Mouse (Mus musculus) stomach, postnatal 0 days (tissue): Measurements from ENCODE around the gene Eif4a3. TPM values are rescaled to one million over a fixed set of nuclear protein-coding genes. Genes with fewer than 3 reads are reported as not detected.
"Not testable (repeated sequence)": the region's sequence is repeated elsewhere in the genome, so short reads cannot be mapped to it uniquely, and the experiment has no call there.

Source experiments
- ATAC-seq: fragments of 200-750 bp; cut with Nextera tagmentation; 2 replicates; pipeline ENCODE4 v1.8.0; 2017; ENCODE audit not compliant: low FRiP score, low TSS enrichment
- DNase-seq: peaks from one replicate; pipeline ENCODE4 v3.0.0-alpha.2; 2016; ENCODE audit warnings: low spot score
- H3K27ac ChIP-seq: fragments of 300-500 bp; sonication (generic); replicated peaks from 2 replicates; pipeline ENCODE4 v1.5.1; 2014; ENCODE audit warnings: mild to moderate bottlenecking, control low read depth
- H3K27me3 ChIP-seq: fragments of 300-500 bp; sonication (generic); 2 replicates; pipeline ENCODE4 v1.6.1; 2014; ENCODE audit warnings: low read length; ENCODE audit not compliant: control insufficient read depth, insufficient read depth
- H3K36me3 ChIP-seq: fragments of 300-500 bp; sonication (generic); 2 replicates; pipeline ENCODE4 v1.6.1; 2014; ENCODE audit warnings: low read length, mixed read lengths; ENCODE audit not compliant: control insufficient read depth, insufficient read depth
- H3K4me1 ChIP-seq: fragments of 300-500 bp; sonication (generic); replicated peaks from 2 replicates; pipeline ENCODE4 v1.6.1; 2014; ENCODE audit warnings: antibody characterized with exemption; ENCODE audit not compliant: control insufficient read depth, insufficient read depth
- H3K4me2 ChIP-seq: fragments of 300-500 bp; sonication (generic); replicated peaks from 2 replicates; pipeline ENCODE4 v1.6.1; 2014; ENCODE audit warnings: low read depth, mild to moderate bottlenecking, control low read depth, moderate library complexity
- H3K4me3 ChIP-seq: fragments of 300-500 bp; sonication (generic); 2 replicates; pipeline ENCODE4 v1.5.1; 2014; ENCODE audit warnings: low read depth, low read length, control low read depth
- H3K9ac ChIP-seq: fragments of 300-500 bp; sonication (generic); 2 replicates; pipeline ENCODE4 v1.6.1; 2014; ENCODE audit warnings: mild to moderate bottlenecking, low read length, control low read depth, mixed read lengths
- H3K9me3 ChIP-seq: fragments of 300-500 bp; sonication (generic); 2 replicates; pipeline ENCODE4 v1.6.1; 2016; ENCODE audit warnings: low read length; ENCODE audit not compliant: control insufficient read depth
- CTCF ChIP-seq: IDR thresholded peaks from 2 replicates; pipeline ENCODE4 v1.5.1; 2016; ENCODE audit warnings: antibody characterized with exemption, low read depth, mild to moderate bottlenecking, moderate library complexity
- EP300 ChIP-seq: optimal IDR thresholded peaks from 2 replicates; pipeline ENCODE3; 2016; ENCODE audit warnings: antibody characterized with exemption
- WGBS: fragments of 180-500 bp; shearing (Covaris S2); extraction: QIAGEN DNeasy Blood & Tissue Kit; methylation state at CpG from one replicate; pipeline ENCODE4 v1.1.7; 2014; 5-methylcytosine and 5-hydroxymethylcytosine counted together
- polyA plus RNA-seq: library from polyadenylated mRNA; unstranded; fragments of >200 nt; fragmentation: Nextera tagmentation; extraction: Ambion mirVana; gene quantifications from 2 replicates; pipeline ENCODE4 v1.2.1, GENCODE M21; 2015

The Eif4a3 gene
- polyA plus RNA-seq, 1 experiment from 2014 or later = 197 TPM

GRCm38 (mm10) chr11:119287207-119287992 lies 12.5 kb downstream of the Eif4a3 start:
- Histone ChIP-seq H3K36me3 (peaks cover 40% of the 10 kb centered on the region), H3K4me3 (no peak overlapping the region), H3K27me3 (no peaks in the 10 kb centered on the region), H3K9ac (no peak overlapping the region), H3K4me2 (no peak overlapping the region), H3K9me3 (no peaks in the 10 kb centered on the region), H3K27ac (no peak overlapping the region), H3K4me1 (no peaks in the 10 kb centered on the region)
- DNase-seq = no peak
- 72% methylated on average over 20 of the region's 20 CpGs for WGBS
- TF ChIP-seq EP300 = no peak
- TF ChIP-seq CTCF = no peak
- no peak for ATAC-seq

- peak; percentile 45 for DNase-seq
- H3K9me3 ChIP-seq = no peaks in the 10 kb centered on the region
- no peaks in the 10 kb centered on the region for H3K27me3 ChIP-seq
- ATAC-seq = peak; percentile 16; the same call in 1 of the 2 replicates
- 50% methylated on average over 9 of the region's 9 CpGs for WGBS
- TF ChIP-seq EP300 (no peak), CTCF (no peak)
- H3K36me3 ChIP-seq = peaks cover 31% of the 10 kb centered on the region
- no peak overlapping the region for H3K27ac ChIP-seq
- H3K4me3 ChIP-seq = no peak overlapping the region
- H3K4me2 ChIP-seq = no peak overlapping the region
- H3K4me1 ChIP-seq = no peaks in the 10 kb centered on the region
- H3K9ac ChIP-seq = no peak overlapping the region
Measured at GRCm38 (mm10) chr11:119285791-119286527, 13.9 kb downstream of the Eif4a3 start.

- peak; percentile 80 for DNase-seq
Measured at GRCm38 (mm10) chr11:119281030-119281429, 18.9 kb downstream of the Eif4a3 start.

GRCm38 (mm10) chr11:119273186-119273930 lies 26.5 kb downstream of the Eif4a3 start:
- H3K27ac ChIP-seq = no peak overlapping the region
- H3K36me3 ChIP-seq = peaks cover 11% of the 10 kb centered on the region
- DNase-seq (peak; percentile 41), ATAC-seq (no peak)
- H3K4me3 ChIP-seq = no peak overlapping the region
- no peak overlapping the region for H3K9ac ChIP-seq
- H3K4me1 ChIP-seq = no peaks in the 10 kb centered on the region
- TF ChIP-seq CTCF (peak; percentile 53), EP300 (no peak)
- no peak overlapping the region for H3K4me2 ChIP-seq
- WGBS = 81% methylated on average over 8 of the region's 8 CpGs
- no peaks in the 10 kb centered on the region for H3K9me3 ChIP-seq
- no peaks in the 10 kb centered on the region for H3K27me3 ChIP-seq

More at GRCm38 (mm10) chr11:119281030-119281429, 18.9 kb downstream of the Eif4a3 start:
- ATAC-seq = peak; percentile 89
- no peak for TF ChIP-seq CTCF
- no peak for TF ChIP-seq EP300
- Histone ChIP-seq H3K4me2 (no peak overlapping the region), H3K27me3 (no peaks in the 10 kb centered on the region), H3K27ac (no peak overlapping the region), H3K9ac (no peak overlapping the region), H3K4me3 (no peak overlapping the region), H3K4me1 (no peaks in the 10 kb centered on the region), H3K9me3 (no peaks in the 10 kb centered on the region), H3K36me3 (peaks cover 7% of the 10 kb centered on the region; the same call in 1 of the 2 replicates)
- 72% methylated on average over 15 of the region's 15 CpGs for WGBS

GRCm38 (mm10) chr11:119272492-119272891 lies 27.4 kb downstream of the Eif4a3 start:
- not testable (repeated sequence) for ATAC-seq, H3K9me3 ChIP-seq, H3K27ac ChIP-seq, H3K4me1 ChIP-seq, H3K4me3 ChIP-seq, H3K27me3 ChIP-seq, DNase-seq, H3K4me2 ChIP-seq, H3K9ac ChIP-seq
- H3K36me3 ChIP-seq = peaks cover 11% of the 10 kb centered on the region
- peak; percentile 71 for TF ChIP-seq CTCF
- WGBS = 61% methylated on average over 3 of the region's 3 CpGs
